Mouse (Mus musculus) duodenum, adult 2 months (tissue): Measurements from ENCODE around the gene Samd3. TPM values are rescaled to one million over a fixed set of nuclear protein-coding genes. Genes with fewer than 3 reads are reported as not detected.

Source experiments
- polyA plus RNA-seq: library from polyadenylated mRNA; depleted of rRNA; stranded (reverse); fragments of >200 nt; gene quantifications from 2 replicates; pipeline ENCODE4 v1.2.3, GENCODE M21; 2012; ENCODE audit warnings: low replicate concordance; rRNA removed

Samd3 gene
- not detected in 2 replicates for polyA plus RNA-seq

GRCm38 (mm10) chr10:26229488-26229887 is at the start of gene Samd3:
Gene Samd3, plus strand, starts transcription at chr10:26229707.

Other genes with a start within 250 kb of the Samd3 start
- gene Gm9767, start 151.5 kb upstream of the Samd3 start, polyA plus RNA-seq = 0.14 TPM in 1 of 2 replicates, not detected in the other
- gene Tmem200a, start 150.7 kb upstream of the Samd3 start, polyA plus RNA-seq = 0.46 and 0.91 TPM in 2 replicates
- gene L3mbtl3, start 146.3 kb downstream of the Samd3 start, polyA plus RNA-seq = 1.8 and 3.7 TPM in 2 replicates